Mouse (Mus musculus): ENCODE results near the gene Btbd1. TPM values are rescaled to one million over a fixed set of nuclear protein-coding genes. Genes with fewer than 3 reads are reported as not detected.

Btbd1 gene
- total RNA-seq (2021), result 100 to 1,000 TPM; 110 to 111 TPM
- long read RNA-seq, experiment 1, transcript Btbd1-201 (8 exons, 3,001 nt), result major isoform, 464 of 482 reads
- long read RNA-seq, experiment 1, partial matches to known transcripts, result 4 of 482 reads
- long read RNA-seq, experiment 1, other reads (novel, unspliced or antisense), result 14 of 482 reads
- long read RNA-seq, experiment 2, transcript Btbd1-201 (8 exons, 3,001 nt), result major isoform, 317 of 331 reads
- long read RNA-seq, experiment 2, partial matches to known transcripts, result 2 of 331 reads
- long read RNA-seq, experiment 2, other reads (novel, unspliced or antisense), result 12 of 331 reads

DNA sequence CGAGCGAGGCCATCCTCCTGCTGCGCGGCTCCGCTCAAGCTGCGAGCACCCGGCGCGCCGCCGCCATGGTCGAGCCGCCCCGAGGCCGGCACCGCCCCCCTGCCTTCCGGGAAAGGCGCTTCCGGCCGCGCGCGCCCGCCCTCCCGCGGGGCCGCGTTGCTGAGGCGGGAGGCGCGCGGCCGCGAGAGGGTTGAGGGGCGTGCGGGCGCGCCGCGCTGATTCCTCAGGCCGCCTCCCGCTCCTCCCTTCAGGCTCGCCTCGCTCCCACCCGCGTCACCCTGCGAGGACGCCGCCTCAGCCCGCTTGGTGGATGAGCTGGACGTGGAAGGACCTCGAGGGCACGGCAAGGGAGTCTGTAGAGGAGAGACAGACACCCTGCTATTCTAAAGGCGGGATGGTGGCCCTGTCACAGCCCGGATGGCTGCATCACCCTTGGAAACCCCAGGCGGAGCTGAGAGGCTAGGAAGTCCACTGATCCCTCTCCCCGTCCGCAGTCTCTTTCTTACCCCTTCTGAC, at the start of gene Btbd1:
TSS of gene Btbd1 (minus strand) at position 53 of the 516 bp plus-strand sequence.
- TF ChIP-seq CTCF (IDR thresholded peaks at IDR 0.05), result no peak
- intact Hi-C loops (cut with DNase I), result loop anchor here (1.0 to 2.0 kb wide), 2 partner anchors 31 to 67 kb away; partner anchors contain the start of gene Ramac
- DNase-seq (ENCODE audit: extremely low spot score in 1 of 2, low spot score in 2 of 2), result peak; percentile 82 to 89
- peak within 1 kb of the TSS; percentile 96 for H3K27ac ChIP-seq
- H3K4me3 ChIP-seq, result peak within 1 kb of the TSS; percentile 89

DNA sequence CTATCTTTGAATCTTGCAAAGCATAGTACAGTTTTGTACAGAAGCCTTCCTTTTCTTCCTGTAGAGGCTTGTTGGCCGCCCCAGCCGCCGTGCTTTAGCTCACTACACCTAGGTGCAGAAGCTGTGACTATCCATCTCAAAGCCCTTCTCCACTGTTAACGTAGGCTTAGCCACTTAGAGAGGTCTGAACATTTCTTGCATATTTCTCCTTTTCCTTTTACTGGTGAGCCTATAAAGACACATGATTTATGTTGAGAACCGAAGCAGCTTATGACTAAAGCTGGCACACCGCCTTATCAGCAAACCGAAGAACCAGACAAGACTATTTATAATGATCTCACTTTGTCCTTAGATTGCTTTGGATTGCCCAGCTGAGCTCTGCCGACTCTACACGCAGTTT, 46.1 kb upstream of the Btbd1 start:
- no peak for DNase-seq (ENCODE audit: extremely low spot score in 1 of 2, low spot score in 2 of 2)
- Histone ChIP-seq H3K4me3 (no peak overlapping the region), H3K27ac (peak overlapping the region; percentile 67)
- TF ChIP-seq CTCF (IDR thresholded peaks at IDR 0.05), result no peak
- intact Hi-C loops (cut with DNase I), result loop anchor here (5.0 kb wide), 1 partner anchor 57 kb away; the partner anchor contains the start of gene Hdgfl3

DNA sequence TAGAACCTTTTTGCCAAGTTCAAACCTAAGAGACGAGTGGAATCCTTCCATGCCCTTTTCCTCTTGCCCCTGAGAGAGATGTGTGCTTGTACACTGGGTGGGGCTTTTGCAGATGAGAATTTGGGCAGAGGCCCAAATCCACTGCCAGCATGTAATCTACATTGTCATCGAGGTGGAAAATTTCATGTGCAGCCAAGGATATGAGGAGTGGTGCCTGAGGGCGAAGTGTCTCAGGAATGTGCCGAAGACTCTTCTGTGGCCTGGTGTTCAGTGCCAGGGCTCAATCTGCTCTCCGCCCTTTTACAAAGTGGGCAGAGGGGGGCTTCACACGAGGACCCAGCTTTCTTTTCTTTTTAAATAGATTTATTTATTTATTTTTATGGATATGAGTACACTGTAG, 45.4 kb upstream of the Btbd1 start:
- TF ChIP-seq CTCF (IDR thresholded peaks at IDR 0.05), result no peak
- intact Hi-C loops (cut with DNase I), result loop anchor here (5.0 kb wide), 1 partner anchor 58 kb away; the partner anchor contains the start of gene Hdgfl3
- no peak for DNase-seq (ENCODE audit: extremely low spot score in 1 of 2, low spot score in 2 of 2)
- Histone ChIP-seq H3K27ac (peak overlapping the region; percentile 67; the same call in 1 of the 2 replicates), H3K4me3 (no peak overlapping the region)

DNA sequence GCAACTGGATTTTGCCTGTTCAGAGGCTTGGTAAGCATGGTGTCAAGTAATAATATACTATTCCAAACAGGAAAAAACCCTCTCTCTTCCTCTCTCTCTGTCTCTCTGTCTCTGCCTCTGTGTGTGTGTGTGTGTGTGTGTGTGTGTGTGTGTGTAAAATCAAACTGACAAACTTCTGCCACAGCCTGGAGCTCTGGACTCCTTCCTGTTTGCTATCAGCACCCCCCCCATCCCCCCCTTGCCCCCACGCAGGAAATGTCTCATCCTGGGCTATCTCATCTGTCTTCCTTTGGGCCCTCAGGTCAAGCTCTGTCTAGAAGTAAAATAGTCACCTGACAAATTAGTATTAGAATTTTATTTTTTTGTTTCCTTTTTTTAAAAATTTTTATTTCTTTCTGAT, 44.6 kb upstream of the Btbd1 start:
- Histone ChIP-seq H3K27ac (no peak overlapping the region), H3K4me3 (no peak overlapping the region)
- no peak for TF ChIP-seq CTCF (IDR thresholded peaks at IDR 0.05)
- intact Hi-C loops (cut with DNase I), result no loop called here
- DNase-seq (ENCODE audit: extremely low spot score in 1 of 2, low spot score in 2 of 2), result no peak

DNA sequence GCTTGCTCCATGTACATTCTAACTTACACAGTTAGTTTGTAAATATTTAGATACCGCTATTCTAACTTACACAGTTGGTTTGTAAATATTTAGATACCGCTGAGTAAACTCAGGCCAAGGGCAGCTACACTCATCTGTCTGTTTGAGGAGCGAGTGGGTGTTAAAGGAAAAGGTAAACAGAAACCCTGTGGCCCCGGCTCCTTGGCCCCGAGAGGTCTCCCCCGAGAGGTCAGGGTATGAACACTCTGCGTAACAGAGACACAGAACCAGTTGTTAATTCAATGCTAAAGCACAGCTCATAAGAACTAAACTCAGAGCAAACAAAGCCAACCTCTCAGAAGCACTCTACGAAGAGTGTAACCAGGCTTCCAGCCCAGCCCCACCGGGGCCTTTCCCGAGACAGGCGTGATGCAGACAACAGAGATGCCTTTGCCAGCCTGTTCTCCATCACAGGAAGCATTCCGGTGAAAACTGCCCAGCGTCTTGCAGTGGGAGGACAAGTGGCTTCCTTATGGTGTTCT, 43.3 kb upstream of the Btbd1 start:
- DNase-seq (ENCODE audit: extremely low spot score in 1 of 2, low spot score in 2 of 2), result no peak
- Histone ChIP-seq H3K27ac (no peak overlapping the region), H3K4me3 (no peak overlapping the region)
- intact Hi-C loops (cut with DNase I), result no loop called here
- no peak for TF ChIP-seq CTCF (IDR thresholded peaks at IDR 0.05)

DNA sequence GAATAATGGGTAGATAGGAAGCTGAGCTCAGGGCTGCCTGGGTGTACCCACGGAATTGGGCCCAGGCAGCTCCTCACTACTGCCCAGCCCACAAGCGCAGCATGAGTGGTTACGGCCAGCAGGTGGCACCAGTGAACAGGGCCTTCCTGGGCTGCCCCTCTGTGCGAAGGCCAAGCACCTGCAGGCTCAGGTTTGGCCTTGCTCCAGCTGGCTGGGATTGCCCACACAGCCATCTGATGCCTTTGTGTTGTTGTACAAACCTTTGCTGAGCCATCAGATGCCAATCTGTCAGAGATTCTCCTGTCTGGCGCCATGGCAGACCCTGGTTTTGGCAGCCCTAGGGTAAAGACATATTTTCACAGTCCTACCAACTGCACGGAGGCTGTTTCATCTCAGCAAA, 38.9 kb upstream of the Btbd1 start:
- intact Hi-C loops (cut with DNase I), result loop anchor here (1.0 kb wide), 1 partner anchor 86 kb away; no protein-coding TSS in a partner anchor
- Histone ChIP-seq H3K27ac (no peak overlapping the region), H3K4me3 (no peak overlapping the region)
- TF ChIP-seq CTCF (IDR thresholded peaks at IDR 0.05), result peak; percentile 89
- peak; percentile 55 to 70 for DNase-seq (ENCODE audit: extremely low spot score in 1 of 2, low spot score in 2 of 2)

DNA sequence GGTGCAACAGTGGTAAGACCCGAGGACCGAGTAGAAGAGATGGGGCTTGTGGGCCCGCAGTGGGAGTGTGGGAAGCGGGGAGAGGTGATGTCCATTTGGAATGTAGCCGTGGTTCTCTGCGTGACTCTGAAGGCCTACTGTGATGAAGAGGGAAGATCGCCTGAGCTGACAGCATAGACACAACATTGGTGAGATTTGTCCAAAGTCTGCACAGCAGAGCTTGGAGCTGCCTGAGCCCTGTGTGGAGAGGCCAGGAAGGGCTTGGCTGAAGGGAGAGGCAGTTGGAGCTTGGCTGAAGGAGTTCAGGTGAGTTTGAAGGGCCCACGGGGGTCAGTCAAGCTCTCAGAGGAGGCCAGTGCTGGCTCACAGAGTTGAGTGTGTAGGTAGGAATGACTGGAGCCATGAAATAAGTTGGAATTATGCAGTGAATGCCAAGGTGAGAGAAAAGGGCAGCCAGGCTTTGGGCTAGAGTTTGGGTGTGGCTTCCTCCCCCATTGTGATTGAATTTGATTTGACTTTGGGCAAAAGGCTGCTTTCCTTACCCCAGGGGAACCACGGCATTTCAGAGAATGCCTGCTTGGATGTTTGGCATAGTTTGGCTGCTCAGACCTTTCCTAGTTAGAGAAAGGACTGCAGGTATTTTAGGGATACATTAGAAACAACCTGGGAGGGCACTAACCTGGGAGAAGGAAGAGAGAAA, 38.1 kb upstream of the Btbd1 start:
- no peak for DNase-seq (ENCODE audit: extremely low spot score in 1 of 2, low spot score in 2 of 2)
- TF ChIP-seq CTCF (IDR thresholded peaks at IDR 0.05), result no peak
- intact Hi-C loops (cut with DNase I), result no loop called here

DNA sequence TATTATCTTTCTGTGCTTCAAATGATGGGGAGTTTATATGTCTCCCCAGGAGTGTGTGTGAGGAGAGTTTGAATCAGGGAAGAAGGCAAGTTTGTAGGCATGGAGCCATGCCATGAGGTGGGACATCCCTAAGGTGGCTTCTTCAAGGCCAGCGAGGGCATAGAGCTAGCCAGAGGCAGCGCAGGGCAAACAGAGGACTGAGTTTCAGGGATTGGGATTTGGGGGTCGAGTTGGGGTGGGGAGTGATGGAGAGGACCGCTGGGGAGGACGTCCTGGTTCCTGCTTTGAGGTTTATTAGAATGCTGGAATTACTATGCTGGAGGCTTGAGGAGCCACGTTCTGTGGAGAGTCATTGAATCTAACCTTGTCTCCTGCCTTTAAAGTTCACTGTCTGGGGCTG, 36.7 kb upstream of the Btbd1 start:
- intact Hi-C loops (cut with DNase I), result no loop called here
- DNase-seq (ENCODE audit: extremely low spot score in 1 of 2, low spot score in 2 of 2), result no peak
- Histone ChIP-seq H3K4me3 (no peak overlapping the region), H3K27ac (no peak overlapping the region)
- no peak for TF ChIP-seq CTCF (IDR thresholded peaks at IDR 0.05)

More for the DNA sequence above, 38.1 kb upstream of the Btbd1 start:
- H3K27ac ChIP-seq, result no peak overlapping the region
- no peak overlapping the region for H3K4me3 ChIP-seq

DNA sequence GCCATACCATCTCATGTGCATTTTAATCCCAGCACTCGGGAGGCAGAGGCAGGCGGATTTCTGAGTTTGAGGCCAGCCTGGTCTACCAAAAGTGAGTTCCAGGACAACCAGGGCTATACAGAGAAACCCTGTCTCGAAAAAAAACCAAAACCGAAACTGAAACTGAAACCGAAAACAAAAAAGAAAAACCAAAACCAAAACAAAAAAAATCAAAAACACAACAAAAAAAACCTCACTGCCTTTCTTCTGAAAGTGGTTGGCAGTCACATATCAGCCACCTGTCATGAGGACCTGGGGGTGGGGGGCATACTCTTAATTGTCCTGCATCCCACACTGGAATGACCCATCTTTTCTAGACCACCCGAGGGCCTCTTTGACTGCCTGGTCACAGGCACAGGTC, 35.3 kb upstream of the Btbd1 start:
- TF ChIP-seq CTCF (IDR thresholded peaks at IDR 0.05), result no peak
- Histone ChIP-seq H3K4me3 (no peak overlapping the region), H3K27ac (no peak overlapping the region)
- no peak for DNase-seq (ENCODE audit: extremely low spot score in 1 of 2, low spot score in 2 of 2)
- intact Hi-C loops (cut with DNase I), result no loop called here

DNA sequence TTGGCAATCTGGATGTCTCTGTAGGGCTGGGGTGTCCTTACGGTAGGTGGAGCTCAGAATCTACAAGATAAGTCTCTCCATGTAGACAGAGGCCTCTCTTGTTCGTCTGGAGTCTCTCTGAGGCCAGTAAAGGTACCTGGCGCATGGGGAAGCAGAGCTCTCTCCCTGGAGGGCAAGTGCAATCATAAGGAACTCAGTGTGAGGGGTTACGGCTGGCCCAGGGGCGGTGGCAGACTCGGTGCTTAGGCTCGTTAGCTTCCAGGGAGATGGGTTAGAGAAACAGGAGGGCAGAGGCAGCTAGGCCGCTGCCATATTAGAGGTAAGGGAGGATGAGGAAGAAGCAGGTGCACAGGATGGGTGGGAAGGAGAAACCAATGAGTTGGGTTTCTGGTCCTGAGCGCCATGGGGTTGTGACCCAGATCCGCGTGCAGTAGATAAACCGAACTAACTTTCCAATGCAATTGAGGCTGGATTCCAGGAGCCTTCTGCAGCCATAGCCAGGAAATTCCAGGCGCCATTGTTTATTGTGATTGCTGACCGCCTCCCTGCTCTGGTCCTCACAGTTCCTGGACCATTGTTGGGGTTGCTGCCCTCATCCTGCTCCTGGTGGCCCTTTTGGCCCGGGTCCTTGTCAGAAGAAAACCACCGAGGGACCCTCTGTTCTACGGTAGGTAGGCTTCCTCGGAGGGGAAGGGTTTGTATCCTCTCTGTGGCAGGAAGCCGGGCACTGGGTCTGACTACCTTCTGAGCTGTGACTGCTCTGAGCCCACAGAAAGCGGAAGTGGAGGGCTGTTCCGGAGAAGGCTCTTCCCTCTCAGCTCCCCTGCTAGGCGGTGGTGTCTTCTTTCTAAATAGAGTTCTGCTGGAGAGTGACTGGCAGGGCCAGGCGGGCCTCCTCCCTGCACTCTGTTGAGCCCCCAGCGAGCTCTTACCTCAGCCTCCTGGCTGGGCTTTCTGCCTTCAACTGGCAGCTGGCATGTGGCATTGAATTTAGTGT, 33.7 kb upstream of the Btbd1 start:
- intact Hi-C loops (cut with DNase I), result no loop called here
- TF ChIP-seq CTCF (IDR thresholded peaks at IDR 0.05), result no peak
- H3K27ac ChIP-seq, result peak overlapping the region; percentile 30; the same call in 1 of the 2 replicates
- no peak for DNase-seq (ENCODE audit: extremely low spot score in 1 of 2, low spot score in 2 of 2)
- H3K4me3 ChIP-seq, result no peak overlapping the region

DNA sequence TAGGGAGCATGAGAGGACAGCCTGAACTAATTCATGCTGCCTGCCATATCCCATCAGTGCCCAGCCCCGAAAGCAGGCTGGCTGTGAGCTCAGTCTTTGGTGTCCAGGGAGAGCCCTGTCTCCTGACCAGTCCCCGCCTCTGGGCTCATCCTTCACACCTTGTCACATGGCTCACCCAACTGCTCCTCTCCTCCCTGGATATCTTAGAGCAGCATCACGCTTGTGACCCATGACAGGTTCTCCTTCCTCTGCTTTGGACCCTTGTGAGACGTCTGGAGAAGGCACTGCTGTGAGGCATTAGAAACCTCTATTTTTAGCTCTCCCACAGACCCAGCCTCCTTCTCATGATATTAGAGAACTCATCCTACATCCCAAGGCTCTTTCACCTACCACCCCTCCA, 32.7 kb upstream of the Btbd1 start:
- intact Hi-C loops (cut with DNase I), result no loop called here

More for the DNA sequence above, 32.7 kb upstream of the Btbd1 start:
- no peak for TF ChIP-seq CTCF (IDR thresholded peaks at IDR 0.05)
- Histone ChIP-seq H3K27ac (no peak overlapping the region), H3K4me3 (no peak overlapping the region)
- no peak for DNase-seq (ENCODE audit: extremely low spot score in 1 of 2, low spot score in 2 of 2)
